In genomic region chr7:68225427-68226054, GRCm38 (mm10) we compare ENCODE assay signal across 10 mouse cellular contexts. TPM values are rescaled to one million over a fixed set of nuclear protein-coding genes. Genes with fewer than 3 reads are reported as not detected.
DNase-seq lines count a peak whose midpoint lies in the region.
"Had no signal": no experiment of that assay in that cellular context is flagged by ENCODE, and none has a peak within 500 bp of the region (broad histone marks: within the 10 kb centered on the region; RNA-seq: fewer than 3 reads in every experiment).

No protein-coding gene starts in this region.

- DNase-seq in gastrocnemius, adult 18-20 months (ENCODE audit: low spot score), result peak; percentile 34
- no peak for DNase-seq in gastrocnemius, postnatal 36 days
- DNase-seq in right cerebral cortex, postnatal 36 days (ENCODE audit: low spot score in 2 of 2), result peak; percentile 29 to 46
- no peak for DNase-seq in right cerebral cortex, postnatal 14 days
- DNase-seq in brain, adult 2 months (ENCODE audit: low read depth, low spot score), result peak; percentile 63
- DNase-seq in embryo, embryonic 10.5 days (ENCODE audit: low spot score), result no peak
- DNase-seq in liver, result no peak
- DNase-seq: kidney, adult 2 months; lung, adult 2 months had no signal

- intact Hi-C loops in gastrocnemius, postnatal 36 days (cut with DNase I), result no loop called here

RNA-seq across cellular contexts. Expression of gene Pgpep1l, which starts 38.5 kb away (rescaled TPM):
- 1 to 10 TPM; 4.2 to 4.6 TPM for total RNA-seq in gastrocnemius, adult 18-20 months (2021)
- 1 to 10 TPM; 4.6 to 5.4 TPM for total RNA-seq in gastrocnemius, postnatal 36 days (2021)
- total RNA-seq: megakaryocyte-erythroid progenitor cell, adult 5-6 weeks had no signal

RNA-seq across cellular contexts. Expression of gene Fam169b, which starts 48.1 kb away (rescaled TPM):
- total RNA-seq in gastrocnemius, adult 18-20 months (2021), result under 1 TPM; 0.14 to 0.23 TPM
- total RNA-seq in gastrocnemius, postnatal 36 days (2021), result under 1 TPM; 0.10 to 0.48 TPM

Comparison
In these comparisons a context has a peak if more than half of its experiments do, and no peak if none do; other contexts are left out.
1. DNase-seq: peak in gastrocnemius, adult 18-20 months (single experiment), right cerebral cortex, postnatal 36 days (2 of 2) and brain, adult 2 months (single experiment); none in gastrocnemius, postnatal 36 days (0 of 2), right cerebral cortex, postnatal 14 days (single experiment), embryo, embryonic 10.5 days (single experiment) and liver (single experiment).